Mouse (Mus musculus): ENCODE measurements around the gene Bcorl1. TPM values are rescaled to one million over a fixed set of nuclear protein-coding genes. Genes with fewer than 3 reads are reported as not detected.
A peak's percentile ranks its signal among the peaks of the same experiment; 100 is the strongest.

Gene Bcorl1
- 5.3 and 5.9 TPM in 2 replicates for polyA plus RNA-seq (2015; fragmentation: Nextera tagmentation; extraction: Ambion mirVana)

DNA sequence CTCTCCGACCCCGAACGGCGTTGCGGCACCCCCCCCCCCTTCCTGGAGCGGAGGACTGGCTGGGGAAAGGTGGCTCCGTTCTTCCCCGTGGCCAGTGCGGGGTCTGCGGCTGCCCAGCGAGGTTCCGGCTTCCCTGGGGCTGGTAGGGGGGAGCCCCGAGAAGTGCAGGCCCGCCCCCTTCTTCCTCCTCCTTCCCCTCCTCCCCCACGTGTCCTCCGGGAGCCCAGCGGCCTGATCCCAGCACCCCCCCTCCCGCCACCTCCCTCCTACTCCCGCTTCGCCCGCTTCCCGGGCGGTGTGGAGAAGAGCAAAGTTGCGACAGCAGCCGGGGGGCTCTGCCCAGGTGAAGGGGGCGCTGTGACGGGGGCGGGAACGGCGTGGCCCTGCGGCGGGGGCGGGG lies at the start of gene Bcorl1:
Bcorl1 (plus strand) TSS at position 218 of the 400 bp plus-strand sequence.
- Histone ChIP-seq H3K27me3 (no peaks in the 10 kb centered on the region; the same call in 1 of the 2 replicates), H3K9me3 (no peaks in the 10 kb centered on the region), H3K4me2 (peak within 1 kb of the TSS; percentile 74), H3K4me3 (peak within 1 kb of the TSS; percentile 56), H3K4me1 (0 out of 2 replicates have a peak, but pooled peaks cover 3% of the 10 kb centered on the region), H3K27ac (peak within 1 kb of the TSS; percentile 84), H3K9ac (peak within 1 kb of the TSS; percentile 58), H3K36me3 (no peaks in the 10 kb centered on the region)
- 10% methylated on average over 16 of the region's 33 CpGs for WGBS
- ATAC-seq (ENCODE audit: insufficient number of reproducible peaks, low FRiP score, low TSS enrichment, low read depth): peak; percentile 40; the same call in 1 of the 2 replicates

- Histone ChIP-seq H3K9ac (no peak overlapping the region), H3K27ac (no peak overlapping the region), H3K4me2 (no peak overlapping the region), H3K36me3 (no peaks in the 10 kb centered on the region), H3K9me3 (no peaks in the 10 kb centered on the region), H3K4me3 (no peak overlapping the region), H3K4me1 (no peaks in the 10 kb centered on the region), H3K27me3 (peaks cover 9% of the 10 kb centered on the region; the same call in 1 of the 2 replicates)
- WGBS: 34% methylated on average over 3 of the region's 3 CpGs
- ATAC-seq (ENCODE audit: insufficient number of reproducible peaks, low FRiP score, low TSS enrichment, low read depth): no peak
Observed at GRCm38 (mm10) chrX:48291413-48291812, 49.7 kb upstream of the Bcorl1 start.

- Histone ChIP-seq H3K4me2 (no peak overlapping the region), H3K4me1 (no peaks in the 10 kb centered on the region), H3K27ac (no peak overlapping the region), H3K9ac (no peak overlapping the region), H3K27me3 (no peaks in the 10 kb centered on the region; the same call in 1 of the 2 replicates), H3K4me3 (no peak overlapping the region), H3K9me3 (no peaks in the 10 kb centered on the region), H3K36me3 (no peaks in the 10 kb centered on the region)
- ATAC-seq (ENCODE audit: insufficient number of reproducible peaks, low FRiP score, low TSS enrichment, low read depth): no peak
- WGBS: 76% methylated on average over 4 of the region's 4 CpGs
Observed at GRCm38 (mm10) chrX:48305356-48305755, 35.8 kb upstream of the Bcorl1 start.

DNA sequence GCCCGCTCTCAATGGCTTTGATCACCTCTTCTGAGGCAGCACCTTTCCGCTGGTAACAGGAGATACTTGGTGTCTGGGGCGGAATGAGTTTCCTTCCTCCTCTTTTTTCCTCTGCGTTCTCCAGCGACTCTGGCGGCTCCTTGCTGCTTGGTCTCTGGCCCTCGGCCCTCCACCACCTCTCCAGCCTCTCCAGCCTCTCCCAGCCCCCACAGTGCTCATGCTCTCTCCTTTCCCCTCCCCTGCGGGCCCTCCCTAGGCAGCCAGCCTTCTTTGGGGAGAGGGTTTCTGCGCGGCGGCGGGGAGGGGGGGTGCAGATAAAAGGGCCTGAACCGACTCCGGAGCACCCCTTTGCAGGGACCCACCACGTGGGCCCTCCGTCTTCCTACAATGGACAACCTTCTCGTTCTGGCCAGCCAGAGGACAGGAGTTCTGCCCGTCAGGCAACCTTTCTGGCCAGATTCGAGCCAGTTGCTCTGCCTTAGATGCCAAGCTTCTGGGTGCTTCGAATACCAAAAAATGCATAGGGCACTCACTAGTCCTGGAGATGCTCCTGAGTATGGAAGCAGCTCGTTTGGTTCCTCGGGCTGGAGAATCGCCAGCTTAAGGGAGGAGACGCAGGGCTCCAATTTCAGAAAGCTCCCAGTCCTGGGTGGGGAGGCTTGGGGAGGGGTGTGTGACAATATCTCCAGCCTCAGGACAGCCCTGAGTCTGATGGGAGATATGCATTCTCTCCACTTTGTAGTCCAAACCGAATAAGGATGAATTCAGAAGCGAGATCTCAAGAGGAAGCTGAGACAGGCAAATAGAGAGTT lies 30.2 kb upstream of the Bcorl1 start:
- peak overlapping the region; percentile 45 for H3K4me2 ChIP-seq
- H3K36me3 ChIP-seq: no peaks in the 10 kb centered on the region
- 24% methylated on average over 26 of the region's 26 CpGs for WGBS
- peak overlapping the region; percentile 21 for H3K4me3 ChIP-seq
- no peak for ATAC-seq (ENCODE audit: insufficient number of reproducible peaks, low FRiP score, low TSS enrichment, low read depth)
- peaks cover 9% of the 10 kb centered on the region; the same call in 1 of the 2 replicates for H3K4me1 ChIP-seq
- H3K9ac ChIP-seq: no peak overlapping the region
- H3K27me3 ChIP-seq: peaks cover 4% of the 10 kb centered on the region; the same call in 1 of the 2 replicates
- H3K9me3 ChIP-seq: no peaks in the 10 kb centered on the region
- no peak overlapping the region for H3K27ac ChIP-seq

- 77% methylated on average over 5 of the region's 5 CpGs for WGBS
- no peak for ATAC-seq (ENCODE audit: insufficient number of reproducible peaks, low FRiP score, low TSS enrichment, low read depth)
- Histone ChIP-seq H3K4me3 (no peak overlapping the region), H3K36me3 (no peaks in the 10 kb centered on the region), H3K4me1 (peaks cover 9% of the 10 kb centered on the region; the same call in 1 of the 2 replicates), H3K4me2 (no peak overlapping the region), H3K9me3 (no peaks in the 10 kb centered on the region), H3K9ac (no peak overlapping the region), H3K27me3 (peaks cover 5% of the 10 kb centered on the region; the same call in 1 of the 2 replicates), H3K27ac (no peak overlapping the region)
Observed at GRCm38 (mm10) chrX:48311727-48312126, 29.4 kb upstream of the Bcorl1 start.

DNA sequence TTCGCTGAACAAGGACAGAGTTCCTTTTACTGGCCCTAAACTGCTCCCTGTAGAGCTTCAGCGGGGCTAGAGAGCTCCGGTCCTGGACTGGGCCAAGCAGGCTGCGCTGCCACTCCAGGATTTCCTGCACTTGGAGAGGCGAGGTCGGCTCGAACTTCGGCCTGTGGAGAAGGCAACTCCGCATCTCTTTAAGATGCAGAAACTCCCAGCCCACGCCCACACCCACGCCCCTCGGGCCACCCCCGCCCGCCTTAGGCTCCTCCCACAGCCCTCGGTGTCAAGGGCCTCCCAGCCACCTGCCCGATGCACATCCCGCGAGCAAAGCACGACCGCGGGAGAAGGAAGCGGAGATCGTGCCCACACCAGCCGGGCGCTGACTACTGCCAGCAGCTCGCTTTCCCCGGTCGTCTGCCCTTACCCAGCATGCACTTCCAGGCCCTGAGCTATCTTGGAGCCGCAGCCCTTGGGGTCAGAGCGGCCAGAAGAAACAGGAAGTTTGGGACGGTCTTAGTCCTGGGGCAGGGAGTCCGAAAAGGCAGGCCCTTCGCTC lies 26.6 kb upstream of the Bcorl1 start:
- Histone ChIP-seq H3K9ac (0 out of 2 replicates have a peak overlapping the region, but pooled peaks have one; percentile 14), H3K4me3 (peak overlapping the region; percentile 45), H3K9me3 (no peaks in the 10 kb centered on the region), H3K36me3 (no peaks in the 10 kb centered on the region), H3K27me3 (peaks cover 11% of the 10 kb centered on the region; the same call in 1 of the 2 replicates), H3K27ac (no peak overlapping the region; the same call in 1 of the 2 replicates), H3K4me2 (peak overlapping the region; percentile 54), H3K4me1 (peaks cover 9% of the 10 kb centered on the region; the same call in 1 of the 2 replicates)
- ATAC-seq (ENCODE audit: insufficient number of reproducible peaks, low FRiP score, low TSS enrichment, low read depth): peak; percentile 70
- 14% methylated on average over 29 of the region's 33 CpGs for WGBS

- no peak overlapping the region for H3K4me3 ChIP-seq
- H3K9me3 ChIP-seq: no peaks in the 10 kb centered on the region
- peaks cover 11% of the 10 kb centered on the region; the same call in 1 of the 2 replicates for H3K27me3 ChIP-seq
- ATAC-seq (ENCODE audit: insufficient number of reproducible peaks, low FRiP score, low TSS enrichment, low read depth): no peak
- 56% methylated on average over 3 of the region's 3 CpGs for WGBS
- H3K4me2 ChIP-seq: no peak overlapping the region
- no peaks in the 10 kb centered on the region for H3K36me3 ChIP-seq
- no peak overlapping the region for H3K27ac ChIP-seq
- H3K9ac ChIP-seq: no peak overlapping the region
- H3K4me1 ChIP-seq: 0 out of 2 replicates have a peak, but pooled peaks cover 3% of the 10 kb centered on the region
Observed at GRCm38 (mm10) chrX:48317444-48317843, 23.7 kb upstream of the Bcorl1 start.

DNA sequence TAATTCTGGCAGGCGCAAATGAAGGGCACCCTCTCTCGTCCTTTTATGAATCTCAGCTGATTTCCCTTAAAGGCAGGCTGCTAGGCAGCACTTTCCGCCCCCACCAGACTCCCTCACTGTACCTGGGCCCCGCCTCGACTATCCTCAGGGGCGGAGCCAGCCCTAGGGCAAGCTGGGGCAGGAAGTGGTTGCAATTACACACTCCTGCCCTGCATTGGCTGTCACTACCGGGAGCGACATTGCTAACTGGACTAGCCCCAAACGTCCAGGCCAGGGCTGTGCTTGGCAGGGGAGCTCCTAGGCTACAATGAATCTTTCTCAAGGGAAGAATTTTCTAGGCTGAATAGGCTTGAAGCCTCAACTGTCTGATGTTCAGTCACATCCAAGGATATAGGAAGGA lies 23.0 kb upstream of the Bcorl1 start:
- peaks cover 11% of the 10 kb centered on the region; the same call in 1 of the 2 replicates for H3K27me3 ChIP-seq
- no peak overlapping the region for H3K4me2 ChIP-seq
- H3K4me1 ChIP-seq: 0 out of 2 replicates have a peak, but pooled peaks cover 3% of the 10 kb centered on the region
- H3K27ac ChIP-seq: no peak overlapping the region
- no peak for ATAC-seq (ENCODE audit: insufficient number of reproducible peaks, low FRiP score, low TSS enrichment, low read depth)
- H3K36me3 ChIP-seq: no peaks in the 10 kb centered on the region
- H3K4me3 ChIP-seq: no peak overlapping the region
- WGBS: 17% methylated on average over 9 of the region's 9 CpGs
- no peak overlapping the region for H3K9ac ChIP-seq
- H3K9me3 ChIP-seq: no peaks in the 10 kb centered on the region

GRCm38 (mm10) chrX:48340441-48341049 lies 613 bp upstream of the Bcorl1 start:
- peak overlapping the region; percentile 74 for H3K4me2 ChIP-seq
- peak overlapping the region; percentile 84; the same call in 1 of the 2 replicates for H3K27ac ChIP-seq
- H3K9me3 ChIP-seq: no peaks in the 10 kb centered on the region
- H3K36me3 ChIP-seq: no peaks in the 10 kb centered on the region
- no peaks in the 10 kb centered on the region; the same call in 1 of the 2 replicates for H3K27me3 ChIP-seq
- WGBS: 16% methylated on average over 35 of the region's 35 CpGs
- 0 out of 2 replicates have a peak overlapping the region, but pooled peaks have one; percentile 58 for H3K9ac ChIP-seq
- H3K4me3 ChIP-seq: peak overlapping the region; percentile 56
- 0 out of 2 replicates have a peak, but pooled peaks cover 3% of the 10 kb centered on the region for H3K4me1 ChIP-seq
- ATAC-seq (ENCODE audit: insufficient number of reproducible peaks, low FRiP score, low TSS enrichment, low read depth): no peak

DNA sequence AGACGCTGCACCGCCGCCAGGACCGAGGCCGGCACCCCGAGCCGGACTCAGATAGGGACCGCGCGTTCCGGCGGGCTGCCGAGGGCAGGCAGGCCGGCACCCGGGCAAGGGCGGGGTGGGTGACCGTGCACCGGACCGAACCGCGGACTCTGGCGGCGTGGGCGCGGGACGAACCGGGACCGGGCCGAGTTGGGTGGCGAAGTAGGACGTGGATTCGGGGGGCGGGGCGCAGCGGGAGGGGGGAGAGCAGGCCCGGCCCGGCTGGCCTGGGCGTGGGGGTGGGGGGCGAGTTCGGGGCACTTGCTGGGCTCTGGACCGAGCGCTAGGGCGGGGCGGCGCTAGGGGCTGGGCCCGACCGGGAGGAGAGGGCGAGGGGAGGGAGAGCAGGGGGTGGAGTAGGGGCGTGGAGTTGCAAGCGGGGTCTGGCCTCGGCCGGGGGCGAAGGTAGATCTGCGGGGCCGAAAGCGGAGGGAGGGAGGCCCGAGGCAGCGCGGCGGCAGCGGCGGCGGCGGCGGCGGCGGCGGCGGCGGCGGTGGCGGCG lies 533 bp downstream of the Bcorl1 start:
- Histone ChIP-seq H3K27ac (peak overlapping the region; percentile 84), H3K4me2 (peak overlapping the region; percentile 74), H3K9me3 (no peaks in the 10 kb centered on the region), H3K36me3 (no peaks in the 10 kb centered on the region), H3K9ac (peak overlapping the region; percentile 58), H3K27me3 (no peaks in the 10 kb centered on the region; the same call in 1 of the 2 replicates), H3K4me3 (peak overlapping the region; percentile 56), H3K4me1 (0 out of 2 replicates have a peak, but pooled peaks cover 3% of the 10 kb centered on the region)
- 19% methylated on average over 46 of the region's 73 CpGs for WGBS
- ATAC-seq (ENCODE audit: insufficient number of reproducible peaks, low FRiP score, low TSS enrichment, low read depth): peak; percentile 60

GRCm38 (mm10) chrX:48342731-48343130 lies 1.6 kb downstream of the Bcorl1 start:
- Histone ChIP-seq H3K36me3 (no peaks in the 10 kb centered on the region), H3K4me3 (peak overlapping the region; percentile 56), H3K9me3 (no peaks in the 10 kb centered on the region), H3K4me2 (peak overlapping the region; percentile 74), H3K9ac (no peak overlapping the region), H3K27me3 (no peaks in the 10 kb centered on the region; the same call in 1 of the 2 replicates), H3K4me1 (0 out of 2 replicates have a peak, but pooled peaks cover 3% of the 10 kb centered on the region), H3K27ac (0 out of 2 replicates have a peak overlapping the region, but pooled peaks have one; percentile 33)
- 14% methylated on average over 16 of the region's 16 CpGs for WGBS
- ATAC-seq (ENCODE audit: insufficient number of reproducible peaks, low FRiP score, low TSS enrichment, low read depth): no peak

Measured in limb, embryonic 15.5 days (tissue).